Mouse (Mus musculus) ES-E14 (cell line): ENCODE results near the gene Sf3b3. TPM values are rescaled to one million over a fixed set of nuclear protein-coding genes. Genes with fewer than 3 reads are reported as not detected.

ENCODE experiments used
- DNase-seq: peaks from one replicate; pipeline ENCODE4 v3.0.0-alpha.2; 2013; ENCODE audit warnings: low read depth, low spot score
- H3K27ac ChIP-seq: 2 replicates; pipeline ENCODE4 v1.5.1; 2012; ENCODE audit warnings: low read depth, mild to moderate bottlenecking, low read length, moderate library complexity, mixed read lengths; ENCODE audit not compliant: poor library complexity, insufficient read depth, severe bottlenecking
- H3K36me3 ChIP-seq: 2 replicates; pipeline ENCODE4 v1.6.1; 2012; ENCODE audit warnings: mild to moderate bottlenecking, low read length, moderate library complexity, mixed read lengths; ENCODE audit not compliant: control insufficient read depth, poor library complexity, insufficient read depth, severe bottlenecking
- H3K4me1 ChIP-seq, 2 experiments: fragments of 150-350 bp in 1 of 2; sonication (generic) in 1 of 2; 2 replicates each; pipeline ENCODE4 v1.6.1; 2012; ENCODE audit warnings: low read length in 2 of 2, mild to moderate bottlenecking in 1 of 2, mixed read lengths in 1 of 2; ENCODE audit not compliant: control insufficient read depth in 2 of 2, insufficient read depth in 2 of 2, poor library complexity in 1 of 2
- H3K4me3 ChIP-seq, 2 experiments: fragments of 150-350 bp in 1 of 2; sonication (generic) in 1 of 2; 2 replicates each; pipeline ENCODE4 v1.5.1; 2012; ENCODE audit warnings: low read length in 2 of 2, low read depth in 1 of 2, mild to moderate bottlenecking in 1 of 2, mixed read lengths in 1 of 2; ENCODE audit not compliant: insufficient read depth in 1 of 2, poor library complexity in 1 of 2, severe bottlenecking in 1 of 2
- H3K9ac ChIP-seq: 2 replicates; pipeline ENCODE4 v1.6.1; 2012; ENCODE audit warnings: low read depth, mild to moderate bottlenecking, low read length, mixed read lengths; ENCODE audit not compliant: poor library complexity, insufficient read depth, severe bottlenecking
- H3K9me3 ChIP-seq: fragments of 150-350 bp; sonication (generic); 2 replicates; pipeline ENCODE4 v1.6.1; 2012; ENCODE audit warnings: low read depth, mild to moderate bottlenecking, low read length; ENCODE audit not compliant: control insufficient read depth, insufficient read depth
- CHD2 ChIP-seq: IDR thresholded peaks from 2 replicates; pipeline ENCODE4 v1.6.1; 2014; ENCODE audit warnings: mild to moderate bottlenecking, low read depth, low read length, inconsistent platforms
- HCFC1 ChIP-seq: IDR thresholded peaks from 2 replicates; pipeline ENCODE4 v1.6.1; 2012; ENCODE audit warnings: low read length, inconsistent platforms, borderline replicate concordance; ENCODE audit not compliant: insufficient read depth
- MAFK ChIP-seq: IDR thresholded peaks from 2 replicates; pipeline ENCODE4 v1.6.1; 2014; ENCODE audit warnings: mild to moderate bottlenecking, low read depth, low read length, inconsistent platforms; ENCODE audit not compliant: insufficient read depth
- ZC3H11A ChIP-seq: IDR thresholded peaks from 2 replicates; pipeline ENCODE4 v1.6.1; 2012; ENCODE audit warnings: low read depth, mild to moderate bottlenecking, inconsistent platforms, low read length, borderline replicate concordance
- ZNF384 ChIP-seq: IDR thresholded peaks from 2 replicates; pipeline ENCODE4 v1.6.1; 2012; ENCODE audit warnings: low read depth, low read length, inconsistent platforms
- in situ Hi-C, 2 experiments: fragments of 600-800 bp; cut with MboI; formaldehyde crosslinking; loops; one replicate each; pipeline ENCODE4 v1.15.1; 2025; ENCODE audit warnings: low sequenced_read_pairs in 2 of 2, inconsistent platforms in 1 of 2; ENCODE audit not compliant: unreplicated experiment in 2 of 2
- total RNA-seq: library from RNA; depleted of rRNA; stranded (reverse); fragments of 300-350 nt; gene quantifications from 2 replicates; pipeline ENCODE4 v1.2.3, GENCODE M21; 2012

The Sf3b3 gene
- total RNA-seq, 1 experiment = 210 TPM

DNA sequence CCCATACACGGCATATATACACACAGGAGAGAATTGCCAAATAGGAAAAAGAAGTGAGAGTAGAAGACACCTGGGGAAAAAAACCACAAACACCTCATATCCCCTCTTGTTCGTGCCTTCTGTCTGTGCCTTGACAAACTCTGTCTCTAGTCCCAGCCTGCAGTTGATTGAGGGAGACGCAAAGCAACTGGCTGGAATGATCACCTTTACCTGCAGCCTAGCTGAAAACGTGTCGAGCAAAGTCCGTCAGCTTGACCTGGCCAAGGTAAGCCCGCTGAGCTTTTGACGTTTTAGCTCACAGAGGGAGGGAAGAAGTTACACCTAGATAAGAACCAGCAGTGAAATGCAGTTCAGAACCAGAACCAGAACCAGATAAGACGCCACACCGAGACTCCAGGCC is 4.6 kb upstream of the Sf3b3 start:
- no peak overlapping the region for H3K9ac ChIP-seq
- no peak for DNase-seq
- H3K4me1 ChIP-seq = no peaks in the 10 kb centered on the region
- peaks cover 24% of the 10 kb centered on the region for H3K36me3 ChIP-seq
- no peak for TF ChIP-seq ZC3H11A
- no peak for TF ChIP-seq MAFK
- TF ChIP-seq CHD2 = no peak
- no peak for TF ChIP-seq HCFC1
- TF ChIP-seq ZNF384 = no peak
- no peak overlapping the region for H3K4me3 ChIP-seq
- no peak overlapping the region for H3K27ac ChIP-seq
- H3K9me3 ChIP-seq = no peaks in the 10 kb centered on the region
- in situ Hi-C loops = no loop called here

DNA sequence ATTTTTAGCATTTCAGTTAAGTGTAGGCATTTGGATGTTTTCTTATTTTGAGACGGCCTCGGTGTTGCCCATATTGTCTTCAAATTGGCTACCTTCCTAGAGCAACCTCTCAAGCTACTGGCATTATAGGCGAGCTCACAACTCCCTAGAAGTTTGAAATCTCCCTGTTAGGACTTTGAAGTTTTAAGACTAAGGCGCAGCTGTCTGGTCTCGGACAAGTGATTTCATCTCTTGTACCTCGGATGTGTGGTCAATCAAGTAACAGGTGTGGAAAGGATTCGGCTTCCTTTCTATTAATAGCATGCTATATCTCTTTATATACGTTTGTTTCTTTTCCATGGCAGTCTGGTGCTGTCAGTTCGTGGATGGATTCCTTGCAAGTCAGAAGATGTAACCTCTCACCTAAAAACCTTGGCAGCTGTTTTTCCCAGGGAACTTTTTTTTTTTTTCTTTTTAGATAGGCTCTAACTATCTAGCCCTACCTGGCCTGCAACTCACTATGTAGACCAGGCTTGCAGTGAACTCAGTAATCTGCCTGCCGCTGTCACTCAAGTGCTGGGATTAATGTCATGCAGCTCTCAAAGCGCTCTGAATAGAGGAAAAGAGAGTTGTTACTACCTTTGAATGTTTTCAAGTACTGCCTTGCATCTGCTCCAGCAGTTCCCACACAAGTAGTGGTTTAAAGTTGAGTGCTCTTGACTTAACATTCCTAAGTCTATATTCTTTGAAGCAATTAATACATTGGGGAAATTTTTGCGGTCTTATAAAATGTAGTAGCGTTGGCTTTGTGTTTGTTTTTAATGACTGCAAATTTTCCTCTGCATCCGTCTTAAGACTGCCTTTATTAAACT is 1.3 kb upstream of the Sf3b3 start:
- Histone ChIP-seq H3K36me3 (peaks cover 30% of the 10 kb centered on the region), H3K27ac (no peak overlapping the region), H3K4me1 (no peaks in the 10 kb centered on the region; a peak in 1 of 4 replicates), H3K4me3 (peak overlapping the region; percentile 93 to 97), H3K9me3 (no peaks in the 10 kb centered on the region), H3K9ac (peak overlapping the region; percentile 97)
- in situ Hi-C loops = loop anchor here (10.0 to 25.0 kb wide), 2 partner anchors 197 to 439 kb away; no protein-coding TSS in a partner anchor
- no peak for TF ChIP-seq ZC3H11A
- TF ChIP-seq CHD2 = no peak
- TF ChIP-seq MAFK = no peak
- no peak for TF ChIP-seq ZNF384
- no peak for TF ChIP-seq HCFC1
- DNase-seq = no peak

DNA sequence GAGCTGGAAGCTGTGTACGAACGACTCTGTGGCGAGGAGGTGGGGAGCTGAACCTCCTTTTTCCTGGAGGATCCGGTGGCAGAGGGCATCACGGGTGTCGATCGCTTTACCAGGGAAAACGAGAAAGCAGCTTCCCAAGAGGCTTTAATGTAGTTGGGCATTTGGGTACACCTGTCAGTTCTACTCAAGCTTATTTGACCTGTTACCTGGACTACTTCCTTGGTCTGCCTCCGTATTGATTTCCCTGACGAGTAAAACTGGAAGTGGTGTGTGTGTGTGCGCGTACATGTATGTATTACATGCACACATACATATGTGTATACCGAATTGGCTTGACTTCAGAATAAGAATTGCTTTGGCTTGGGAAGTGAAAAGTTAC is 573 bp upstream of the Sf3b3 start:
- DNase-seq = no peak
- H3K9me3 ChIP-seq = no peaks in the 10 kb centered on the region
- H3K4me3 ChIP-seq = peak overlapping the region; percentile 93 to 97
- no peaks in the 10 kb centered on the region; a peak in 1 of 4 replicates for H3K4me1 ChIP-seq
- in situ Hi-C loops = loop anchor here (10.0 to 25.0 kb wide), 2 partner anchors 198 to 440 kb away; no protein-coding TSS in a partner anchor
- H3K27ac ChIP-seq = peak overlapping the region; percentile 24; the same call in 1 of the 2 replicates
- H3K9ac ChIP-seq = peak overlapping the region; percentile 97
- H3K36me3 ChIP-seq = peaks cover 32% of the 10 kb centered on the region
- TF ChIP-seq HCFC1 (no peak), MAFK (no peak), ZNF384 (no peak), ZC3H11A (no peak)

- H3K9ac ChIP-seq = peak overlapping the region; percentile 100
- no peak for TF ChIP-seq MAFK
- no peak for TF ChIP-seq HCFC1
- TF ChIP-seq ZC3H11A = no peak
- no peak for TF ChIP-seq ZNF384
- TF ChIP-seq CHD2 = no peak
- peak overlapping the region; percentile 93 for H3K27ac ChIP-seq
- in situ Hi-C loops = loop anchor here (10.0 to 25.0 kb wide), 2 partner anchors 199 to 441 kb away; no protein-coding TSS in a partner anchor
- DNase-seq = peak; percentile 20
- no peaks in the 10 kb centered on the region; a peak in 1 of 4 replicates for H3K4me1 ChIP-seq
- H3K4me3 ChIP-seq = peak overlapping the region; percentile 93 to 97
- H3K9me3 ChIP-seq = no peaks in the 10 kb centered on the region
- peaks cover 33% of the 10 kb centered on the region for H3K36me3 ChIP-seq
Measured at GRCm38 (mm10) chr8:110845821-110846404, 674 bp downstream of the Sf3b3 start.
